Mouse (Mus musculus) CH12.LX (cell line): ENCODE data around the gene Scarf2. TPM values are rescaled to one million over a fixed set of nuclear protein-coding genes. Genes with fewer than 3 reads are reported as not detected.

Experiments
- DNase-seq: peaks from one replicate; pipeline ENCODE4 v3.0.0-alpha.2; 2013; ENCODE audit errors: extremely low read depth
- H3K27ac ChIP-seq: 2 replicates; pipeline ENCODE4 v1.5.1; 2012; ENCODE audit warnings: low read depth, mild to moderate bottlenecking, control low read depth, moderate library complexity; ENCODE audit not compliant: insufficient read depth
- H3K27me3 ChIP-seq: replicated peaks from 2 replicates; pipeline ENCODE3; 2012; ENCODE audit warnings: inconsistent platforms
- H3K36me3 ChIP-seq, 2 experiments: replicated peaks in 1 of 2; 2 replicates each; pipeline versions ENCODE3 to v1.6.1; 2012; ENCODE audit warnings: inconsistent platforms in 1 of 2, low read length in 1 of 2, mild to moderate bottlenecking in 1 of 2, mixed read lengths in 1 of 2, moderate library complexity in 1 of 2; ENCODE audit not compliant: control insufficient read depth in 1 of 2, insufficient read depth in 1 of 2
- H3K4me1 ChIP-seq, 2 experiments: 2 replicates each; pipeline ENCODE4 v1.6.1; 2012; ENCODE audit warnings: inconsistent platforms in 1 of 2, moderate library complexity in 1 of 2; ENCODE audit not compliant: insufficient read depth in 2 of 2, control insufficient read depth in 1 of 2
- H3K4me2 ChIP-seq: 2 replicates; pipeline ENCODE4 v1.6.1; 2012; ENCODE audit warnings: low read depth, mild to moderate bottlenecking, control low read depth; ENCODE audit not compliant: poor library complexity, insufficient read depth, severe bottlenecking
- H3K4me3 ChIP-seq, 3 experiments: fragments of 150-350 bp in 1 of 3; sonication (generic) in 1 of 3; replicated peaks in 1 of 3; 2 replicates each; pipeline versions ENCODE3 to v1.5.1; 2011 to 2012; ENCODE audit warnings: low read depth in 2 of 3, low read length in 2 of 3, mild to moderate bottlenecking in 2 of 3, moderate library complexity in 2 of 3, control low read depth in 1 of 3, improper control_type of control experiment in 1 of 3, inconsistent platforms in 1 of 3, mixed read lengths in 1 of 3; ENCODE audit not compliant: poor library complexity in 1 of 3
- H3K79me2 ChIP-seq: replicated peaks from 2 replicates; pipeline ENCODE4 v1.6.1; 2012; ENCODE audit warnings: mild to moderate bottlenecking, moderate library complexity; ENCODE audit not compliant: control insufficient read depth, poor library complexity, insufficient read depth, severe bottlenecking; ENCODE audit errors: extremely low read depth
- H3K9ac ChIP-seq: 2 replicates; pipeline ENCODE4 v1.6.1; 2012; ENCODE audit warnings: low read depth, mild to moderate bottlenecking, control low read depth, moderate library complexity; ENCODE audit not compliant: insufficient read depth
- H3K9me3 ChIP-seq: replicated peaks from 2 replicates; pipeline ENCODE3; 2012; ENCODE audit warnings: low read length, inconsistent platforms, mixed read lengths
- BHLHE40 ChIP-seq: IDR thresholded peaks from 2 replicates; pipeline ENCODE4 v1.6.1; 2011; ENCODE audit warnings: mild to moderate bottlenecking, low read depth, low read length, improper control_type of control experiment
- CHD1 ChIP-seq: IDR thresholded peaks from 2 replicates; pipeline ENCODE4 v1.6.1; 2012; ENCODE audit warnings: low read depth, low read length, improper control_type of control experiment, inconsistent platforms
- CHD2 ChIP-seq: IDR thresholded peaks from 2 replicates; pipeline ENCODE4 v1.6.1; 2011; ENCODE audit warnings: low read length, improper control_type of control experiment
- CTCF ChIP-seq, 2 experiments: IDR thresholded peaks in 1 of 2; conservative IDR thresholded peaks in 1 of 2; 2 replicates each; pipeline ENCODE4 v1.5.1; 2011 to 2012; ENCODE audit warnings: low read depth in 2 of 2, low read length in 2 of 2, improper control_type of control experiment in 1 of 2, inconsistent platforms in 1 of 2, mild to moderate bottlenecking in 1 of 2, moderate library complexity in 1 of 2
- E2F4 ChIP-seq: IDR thresholded peaks from 2 replicates; pipeline ENCODE4 v1.6.1; 2011; ENCODE audit warnings: low read depth, low read length, improper control_type of control experiment; ENCODE audit not compliant: insufficient replicate concordance
- ELF1 ChIP-seq: IDR thresholded peaks from 2 replicates; pipeline ENCODE4 v1.6.1; 2014; ENCODE audit warnings: low read depth, mild to moderate bottlenecking, inconsistent platforms, low read length, improper control_type of control experiment
- ETS1 ChIP-seq: conservative IDR thresholded peaks from 2 replicates; pipeline ENCODE4 v1.6.1; 2012; ENCODE audit warnings: low read depth, mild to moderate bottlenecking, inconsistent platforms, low read length, improper control_type of control experiment, moderate library complexity
- IRF4 ChIP-seq: IDR thresholded peaks from 2 replicates; pipeline ENCODE4 v1.6.1; 2014; ENCODE audit warnings: low read depth, mild to moderate bottlenecking, inconsistent platforms, low read length, improper control_type of control experiment
- JUN ChIP-seq: IDR thresholded peaks from 2 replicates; pipeline ENCODE4 v1.6.1; 2011; ENCODE audit warnings: low read depth, mild to moderate bottlenecking, low read length, improper control_type of control experiment, moderate library complexity; ENCODE audit not compliant: insufficient read depth
- JUND ChIP-seq: conservative IDR thresholded peaks from 2 replicates; pipeline ENCODE4 v1.6.1; 2011; ENCODE audit warnings: low read depth, low read length, improper control_type of control experiment
- MAFK ChIP-seq: IDR thresholded peaks from 2 replicates; pipeline ENCODE4 v1.6.1; 2011; ENCODE audit warnings: low read length, improper control_type of control experiment; ENCODE audit not compliant: insufficient replicate concordance
- MAX ChIP-seq: IDR thresholded peaks from 2 replicates; pipeline ENCODE4 v1.6.1; 2011; ENCODE audit warnings: low read length, improper control_type of control experiment
- MAZ ChIP-seq: IDR thresholded peaks from 2 replicates; pipeline ENCODE4 v1.6.1; 2012; ENCODE audit warnings: low read depth, mild to moderate bottlenecking, inconsistent platforms, low read length, improper control_type of control experiment, moderate library complexity
- MEF2A ChIP-seq: IDR thresholded peaks from 2 replicates; pipeline ENCODE4 v1.6.1; 2014; ENCODE audit warnings: low read depth, mild to moderate bottlenecking, inconsistent platforms, low read length, improper control_type of control experiment, borderline replicate concordance
- MXI1 ChIP-seq: IDR thresholded peaks from 2 replicates; pipeline ENCODE4 v1.6.1; 2011; ENCODE audit warnings: mild to moderate bottlenecking, low read depth, low read length, improper control_type of control experiment
- POLR2A ChIP-seq: IDR thresholded peaks from 2 replicates; pipeline ENCODE4 v1.6.1; 2011; ENCODE audit warnings: low read depth, mild to moderate bottlenecking, improper control_type of control experiment, low read length
- POLR2AphosphoS2 ChIP-seq: IDR thresholded peaks from 2 replicates; pipeline ENCODE4 v1.6.1; 2011; ENCODE audit warnings: low read depth, low read length, improper control_type of control experiment
- RAD21 ChIP-seq: IDR thresholded peaks from 2 replicates; pipeline ENCODE4 v1.6.1; 2011; ENCODE audit warnings: low read depth, mild to moderate bottlenecking, low read length, improper control_type of control experiment, moderate library complexity
- SMC3 ChIP-seq: IDR thresholded peaks from 2 replicates; pipeline ENCODE4 v1.6.1; 2011; ENCODE audit warnings: low read depth, low read length, improper control_type of control experiment
- TBP ChIP-seq: conservative IDR thresholded peaks from 2 replicates; pipeline ENCODE4 v1.6.1; 2011; ENCODE audit warnings: low read depth, low read length, improper control_type of control experiment
- TCF12 ChIP-seq: IDR thresholded peaks from 2 replicates; pipeline ENCODE4 v1.6.1; 2014; ENCODE audit warnings: low read depth, mild to moderate bottlenecking, inconsistent platforms, low read length, improper control_type of control experiment
- USF1 ChIP-seq: IDR thresholded peaks from 2 replicates; pipeline ENCODE4 v1.6.1; 2014; ENCODE audit warnings: low read depth, mild to moderate bottlenecking, inconsistent platforms, low read length, improper control_type of control experiment
- USF2 ChIP-seq: conservative IDR thresholded peaks from 2 replicates; pipeline ENCODE4 v1.6.1; 2011; ENCODE audit warnings: low read depth, low read length, improper control_type of control experiment
- ZC3H11A ChIP-seq: IDR thresholded peaks from 2 replicates; pipeline ENCODE4 v1.6.1; 2012; ENCODE audit warnings: low read depth, mild to moderate bottlenecking, inconsistent platforms, low read length, improper control_type of control experiment
- ZMIZ1 ChIP-seq: IDR thresholded peaks from 2 replicates; pipeline ENCODE4 v1.6.1; 2012; ENCODE audit warnings: low read depth, mild to moderate bottlenecking, inconsistent platforms, low read length, improper control_type of control experiment
- ZNF384 ChIP-seq: IDR thresholded peaks from 2 replicates; pipeline ENCODE4 v1.6.1; 2012; ENCODE audit warnings: low read depth, low read length, improper control_type of control experiment, inconsistent platforms
- dilution Hi-C: fragments of 300-500 bp; cut with MboI; formaldehyde crosslinking; loops from 2 replicates; pipeline ENCODE4 v1.14.3; 2020; ENCODE audit warnings: low sequenced_read_pairs; ENCODE audit not compliant: extremely low pct_unique_long_range_greater_than_20kb, extremely low pct_ligation_motif_present
- in situ Hi-C: fragments of 300-500 bp; cut with MboI; formaldehyde crosslinking; loops from 3 replicates; pipeline ENCODE4 v1.14.3; 2019; ENCODE audit warnings: low sequenced_read_pairs, low pct_ligation_motif_present, low pct_unique_long_range_greater_than_20kb, mixed read lengths
- polyA plus RNA-seq: library from polyadenylated mRNA; unstranded; fragments of >175 nt; gene quantifications from 2 replicates; pipeline ENCODE4 v1.2.1, GENCODE M21; 2012; ENCODE audit warnings: low read depth; ENCODE audit not compliant: insufficient read length
- total RNA-seq, 2 experiments: library from RNA; depleted of rRNA; stranded (reverse); fragments of 300-350 nt in 1 of 2; fragments of >200 nt in 1 of 2; gene quantifications; 2 replicates each; pipeline ENCODE4 v1.2.3; 2012 to 2014

Gene Scarf2
- total and polyA plus RNA-seq, 3 experiments: not detected

- DNase-seq: peak; percentile 7
- H3K79me2 ChIP-seq: no peaks in the 10 kb centered on the region
- dilution Hi-C loops (no loop called here), in situ Hi-C loops (no loop called here)
- H3K27ac ChIP-seq: no peak overlapping the region
- H3K9me3 ChIP-seq: peaks cover 2% of the 10 kb centered on the region
- no peaks in the 10 kb centered on the region for H3K36me3 ChIP-seq
- no peak overlapping the region for H3K4me2 ChIP-seq
- H3K4me1 ChIP-seq: no peaks in the 10 kb centered on the region
- no peak overlapping the region for H3K4me3 ChIP-seq
- peaks cover 58% of the 10 kb centered on the region for H3K27me3 ChIP-seq
- TF ChIP-seq TBP: no peak
- no peak overlapping the region for H3K9ac ChIP-seq
Measured at GRCm38 (mm10) chr16:17809711-17810110, 12.6 kb downstream of the Scarf2 start.

- H3K4me3 ChIP-seq: no peak overlapping the region
- DNase-seq: peak; percentile 56
Measured at GRCm38 (mm10) chr16:17812120-17812519, 15.0 kb downstream of the Scarf2 start.

GRCm38 (mm10) chr16:17813173-17813572 is 16.1 kb downstream of the Scarf2 start:
- Histone ChIP-seq H3K27ac (no peak overlapping the region), H3K9ac (no peak overlapping the region), H3K4me3 (no peak overlapping the region), H3K4me1 (peaks cover 0 to 6% of the 10 kb centered on the region in 2 experiments; a peak in 1 of 4 replicates), H3K36me3 (no peaks in the 10 kb centered on the region), H3K9me3 (peaks cover 3% of the 10 kb centered on the region), H3K27me3 (peaks cover 57% of the 10 kb centered on the region), H3K79me2 (no peaks in the 10 kb centered on the region), H3K4me2 (no peak overlapping the region)
- TF ChIP-seq E2F4 (no peak), TCF12 (no peak), CHD1 (no peak), CTCF (conservative IDR thresholded peaks at IDR 0.05 in 1 of 2, IDR thresholded peaks at IDR 0.05 in 1 of 2; ENCODE audit: low read depth in 2 of 2, low read length in 2 of 2) (no peak), MAZ (no peak), MAFK (no peak), CHD2 (no peak), TBP (no peak), POLR2A (no peak), ELF1 (no peak), BHLHE40 (no peak), ZC3H11A (no peak), ETS1 (no peak), USF2 (no peak), USF1 (no peak), POLR2AphosphoS2 (no peak), MXI1 (no peak), JUND (no peak), IRF4 (no peak), MEF2A (no peak)
- dilution Hi-C loops: no loop called here
- DNase-seq: no peak
- in situ Hi-C loops: no loop called here

More at GRCm38 (mm10) chr16:17812120-17812519, 15.0 kb downstream of the Scarf2 start:
- H3K36me3 ChIP-seq: no peaks in the 10 kb centered on the region
- H3K27me3 ChIP-seq: peaks cover 61% of the 10 kb centered on the region
- dilution Hi-C loops (no loop called here), in situ Hi-C loops (no loop called here)
- no peak overlapping the region for H3K9ac ChIP-seq
- TF ChIP-seq ZC3H11A (peak; percentile 33; the same call in 1 of the 2 replicates), JUN (no peak), ZNF384 (no peak), SMC3 (peak; percentile 91), JUND (0 out of 2 replicates have a peak, but pooled peaks have one; percentile 24), RAD21 (peak; percentile 93), MAX (no peak), ZMIZ1 (no peak), CTCF (conservative IDR thresholded peaks at IDR 0.05 in 1 of 2, IDR thresholded peaks at IDR 0.05 in 1 of 2; ENCODE audit: low read depth in 2 of 2, low read length in 2 of 2) (peak; percentile 87 to 97)
- no peak overlapping the region for H3K4me2 ChIP-seq
- no peaks in the 10 kb centered on the region for H3K79me2 ChIP-seq
- H3K4me1 ChIP-seq: peaks cover 0 to 6% of the 10 kb centered on the region in 2 experiments; a peak in 1 of 4 replicates
- no peak overlapping the region for H3K27ac ChIP-seq
- H3K9me3 ChIP-seq: peaks cover 3% of the 10 kb centered on the region
